Mouse (Mus musculus) cerebellum, postnatal 36 days (tissue): ENCODE measurements at regions not wholly inside any gene's neighbourhood (a gene's known extent, or its start where the extent isn't known, plus 50 kb on each side); places are given as distances from the start of the nearest gene placed in this dataset.
A peak's percentile ranks its signal among the peaks of the same experiment; 100 is the strongest.

ENCODE experiments used
- DNase-seq, 2 experiments: peaks; one replicate each; pipeline ENCODE4 v3.0.0; 2021 to 2022; ENCODE audit warnings: mixed read lengths in 2 of 2

DNA sequence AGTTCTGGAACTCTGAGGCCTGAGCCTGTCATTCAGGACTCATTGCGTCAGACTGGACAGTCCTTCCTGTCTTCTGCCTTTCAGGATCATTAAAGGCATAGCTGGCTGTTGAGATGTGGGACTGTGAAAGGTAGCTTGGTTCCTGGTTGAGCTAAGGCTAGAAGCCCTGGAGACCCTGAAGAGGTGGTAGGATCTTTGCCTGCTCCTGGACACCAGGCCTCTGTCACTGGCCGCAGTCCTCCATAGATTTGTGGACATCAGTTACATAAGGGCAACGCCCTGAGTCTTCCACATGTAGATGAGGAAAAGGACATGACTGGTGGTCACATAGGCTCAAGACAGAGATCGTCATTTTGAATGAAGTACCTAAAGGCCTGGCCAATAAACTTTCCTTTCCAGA is 127.9 kb downstream of the Opa1 start:
- DNase-seq: no peak

- DNase-seq: no peak
Measured at GRCm38 (mm10) chr16:29707656-29708055, 128.5 kb downstream of the Opa1 start.

DNA sequence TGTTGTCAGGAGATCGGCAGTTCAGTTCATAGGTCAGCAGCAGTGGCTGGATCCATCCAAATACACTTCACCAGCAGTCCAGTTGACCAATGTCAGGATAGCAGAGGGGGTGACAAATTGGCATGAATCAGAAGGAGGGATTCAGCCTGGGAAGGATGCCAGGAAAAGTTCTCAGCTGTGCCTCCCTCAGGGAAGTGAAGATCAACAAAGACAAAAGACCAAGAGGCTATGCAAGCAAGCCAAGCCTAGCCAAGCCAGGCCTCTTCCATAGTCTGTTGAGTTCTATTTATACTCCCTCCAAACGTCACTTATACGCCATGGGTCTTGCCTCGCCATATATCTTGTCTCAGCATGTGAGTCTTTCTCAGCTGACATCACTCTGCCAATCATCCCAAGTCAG is 129.9 kb downstream of the Opa1 start:
- DNase-seq: no peak

DNA sequence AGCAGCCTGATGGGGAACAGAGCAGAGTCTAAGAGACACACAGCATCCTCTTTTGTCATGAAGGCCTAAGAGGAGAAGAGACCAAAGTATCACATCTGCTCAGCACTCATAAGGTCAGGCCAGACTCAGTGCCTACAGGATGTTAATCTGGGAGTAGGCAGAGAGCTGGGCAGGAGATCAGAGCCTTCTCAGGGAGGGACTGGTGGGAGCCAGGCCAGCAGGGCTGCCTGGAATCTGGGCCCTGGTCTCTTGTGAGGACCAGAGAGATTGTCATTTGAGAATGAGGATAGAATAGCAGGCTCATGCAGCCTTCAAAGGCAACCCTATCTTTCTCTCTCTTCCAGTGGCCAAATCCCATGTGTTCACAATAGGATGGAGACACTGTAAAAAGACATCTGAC is 132.3 kb downstream of the Opa1 start:
- DNase-seq: no peak

DNA sequence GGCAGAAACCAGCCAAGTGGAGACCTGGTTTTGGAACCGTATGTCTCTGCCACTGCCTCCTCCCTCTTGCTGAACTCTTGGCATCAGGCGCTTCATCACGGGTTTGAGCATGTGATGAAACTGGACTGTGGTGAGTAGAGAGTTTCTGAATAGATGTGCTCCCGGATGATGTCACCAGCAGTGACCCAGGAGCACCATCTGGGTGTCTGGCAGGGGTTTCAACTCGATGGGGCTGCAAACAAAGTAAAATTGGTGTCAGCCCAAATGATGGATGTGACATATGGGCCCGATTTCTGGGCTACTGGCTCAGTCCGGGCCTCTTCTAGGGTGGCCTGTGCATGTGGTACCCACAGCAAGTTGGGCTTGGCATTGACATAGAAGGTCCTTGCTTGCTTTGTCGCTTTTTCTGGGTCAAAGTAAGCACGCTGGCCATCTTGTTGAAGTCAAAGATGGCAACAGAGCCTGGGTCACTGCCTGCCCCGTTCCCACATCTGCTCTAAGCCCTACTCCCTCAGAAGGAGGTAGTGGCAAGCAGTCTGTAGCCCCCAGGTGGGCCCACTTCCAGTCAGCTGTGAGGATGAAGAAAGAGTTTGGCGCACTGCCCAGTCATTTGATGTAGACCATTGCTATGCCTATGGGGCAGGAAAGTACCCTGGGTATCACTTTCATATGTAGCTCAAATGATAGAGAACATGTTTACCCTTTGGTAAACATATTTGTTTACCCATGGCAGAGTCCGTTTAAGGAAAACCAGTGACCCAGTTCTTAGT is 133.0 kb downstream of the Opa1 start:
- peak; percentile 47 to 50 for DNase-seq

- peak; percentile 74 to 76 for DNase-seq
Measured at GRCm38 (mm10) chr16:29714612-29715127, 135.5 kb downstream of the Opa1 start.

DNA sequence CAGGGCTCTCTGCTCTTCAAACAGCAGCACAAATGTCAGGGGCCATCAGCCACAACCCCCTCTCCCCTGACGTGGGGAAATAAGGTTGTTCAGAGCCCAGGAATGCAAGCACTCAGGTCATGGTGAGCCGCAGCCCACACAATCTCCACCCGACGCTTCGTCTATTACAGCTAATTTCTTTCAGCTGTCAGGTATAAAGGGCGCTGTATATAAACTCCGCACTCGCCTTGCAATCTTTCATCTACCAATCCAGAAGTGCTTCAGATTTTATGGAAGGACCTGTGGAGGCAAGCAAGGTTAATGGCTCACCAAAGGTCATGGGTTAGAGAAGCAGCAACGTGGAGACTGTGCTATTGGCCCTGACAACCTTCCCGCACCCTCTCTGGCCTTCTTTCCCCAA is 139.8 kb downstream of the Opa1 start:
- DNase-seq: no peak

DNA sequence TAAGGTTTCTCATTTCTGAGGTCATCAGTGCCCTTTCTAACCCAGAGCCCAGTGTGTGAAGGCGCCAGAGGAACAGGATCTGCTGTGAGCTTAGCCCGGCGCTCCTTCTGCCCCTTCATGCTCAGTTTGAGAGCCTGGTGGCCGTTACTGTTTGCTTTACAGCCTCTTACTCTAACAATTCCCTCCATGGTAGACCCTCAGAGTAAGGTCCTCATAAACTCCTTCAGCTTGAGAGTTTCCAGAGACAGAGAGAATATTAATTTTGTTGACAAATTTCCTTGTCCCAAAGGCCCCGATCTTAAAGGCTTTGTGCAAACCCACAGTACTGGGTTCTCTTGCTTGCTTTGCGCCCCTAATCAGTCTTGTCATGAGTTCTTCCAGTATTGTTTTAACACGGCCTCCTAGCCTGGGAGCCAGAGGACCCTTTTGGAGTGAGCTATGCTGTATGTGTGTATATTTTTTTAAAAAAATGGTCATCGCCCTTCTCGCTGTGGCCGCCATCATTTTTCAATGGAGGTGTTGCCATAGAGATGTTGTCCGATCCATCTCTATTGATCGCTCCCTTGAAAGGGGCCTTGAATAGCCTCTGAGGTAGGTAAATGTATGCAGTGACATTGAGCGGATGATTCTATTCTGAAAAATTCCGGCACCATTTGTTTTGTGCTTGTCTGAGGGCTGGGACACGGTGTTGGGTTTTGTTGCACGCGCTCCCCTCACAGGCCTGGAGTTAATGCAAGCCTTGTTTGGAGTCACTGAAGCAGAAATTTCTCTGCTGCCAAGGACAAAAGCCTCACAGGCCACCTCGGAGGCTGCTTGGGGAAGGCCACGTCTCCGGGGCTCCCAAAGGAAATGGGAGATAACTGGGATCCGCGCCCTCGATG is 140.7 kb downstream of the Opa1 start:
- no peak for DNase-seq

DNA sequence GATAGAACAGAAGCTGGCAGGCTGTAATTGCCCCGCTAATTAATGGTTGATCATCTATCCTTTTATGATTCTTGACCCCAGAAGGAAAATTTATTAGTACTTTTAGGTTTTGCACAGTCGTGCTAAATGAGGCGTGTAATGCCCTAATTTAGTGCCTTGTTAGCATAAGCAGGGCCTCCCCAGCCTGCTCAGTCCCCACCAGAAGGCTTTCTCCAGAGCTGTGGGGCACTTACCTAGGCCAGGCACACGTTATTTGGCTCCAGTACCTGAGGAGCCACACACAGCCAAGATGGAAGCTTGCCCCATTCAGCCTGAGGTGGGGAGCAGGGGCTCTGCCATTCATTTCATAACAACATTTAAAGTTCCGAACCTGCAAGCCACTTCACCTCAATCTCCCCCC is 146.0 kb downstream of the Opa1 start:
- no peak for DNase-seq

GRCm38 (mm10) chr16:29725563-29725962 is 146.4 kb downstream of the Opa1 start:
- peak; percentile 33 for DNase-seq

GRCm38 (mm10) chr16:29727397-29727796 is 148.3 kb downstream of the Opa1 start:
- DNase-seq: no peak

GRCm38 (mm10) chr16:29728769-29729481 is 149.8 kb downstream of the Opa1 start:
- DNase-seq: peak; percentile 87 to 93

GRCm38 (mm10) chr16:29730010-29730409 is 150.9 kb downstream of the Opa1 start:
- no peak for DNase-seq

DNA sequence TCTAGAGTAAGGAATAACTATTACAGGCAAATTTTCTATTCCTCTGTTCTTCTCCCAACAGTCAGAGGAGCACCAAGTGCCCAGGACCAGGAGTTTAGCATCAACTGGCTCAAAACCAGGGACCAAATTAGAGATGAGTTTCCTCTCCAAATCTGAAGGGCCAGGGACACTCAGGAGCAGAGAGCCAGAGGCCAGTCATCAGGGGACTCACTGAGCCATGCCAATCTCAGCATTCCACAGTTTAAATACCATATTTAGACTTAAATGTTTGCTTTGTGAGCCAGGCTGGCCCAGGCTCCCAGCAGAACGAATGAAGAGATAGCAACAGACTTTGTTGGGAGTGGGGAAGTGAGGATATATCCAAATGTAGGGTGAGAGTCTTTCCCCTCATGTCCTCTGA is 153.8 kb downstream of the Opa1 start:
- DNase-seq: no peak

DNA sequence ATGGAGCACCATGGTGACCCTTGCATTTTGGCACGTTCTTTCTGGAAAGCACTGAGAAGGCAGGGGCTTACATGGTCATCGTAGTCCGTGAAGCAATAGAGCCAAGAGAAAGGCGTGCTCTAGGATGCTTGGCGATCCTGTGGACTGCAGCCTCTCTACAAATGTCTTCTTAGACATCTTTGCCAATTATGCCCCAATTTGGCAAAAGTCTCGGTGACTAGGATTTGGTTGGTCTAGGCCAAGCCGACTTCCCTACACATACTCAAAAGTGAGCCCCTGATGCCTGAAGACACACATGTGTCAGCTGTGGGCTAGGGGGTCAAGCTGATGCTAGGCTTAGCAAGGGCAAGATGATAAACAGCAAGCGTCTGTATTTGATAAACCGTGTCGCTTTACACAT is 154.7 kb downstream of the Opa1 start:
- DNase-seq: no peak

- peak; percentile 39 to 53 for DNase-seq
Measured at GRCm38 (mm10) chr16:29734324-29734723, 155.2 kb downstream of the Opa1 start.

DNA sequence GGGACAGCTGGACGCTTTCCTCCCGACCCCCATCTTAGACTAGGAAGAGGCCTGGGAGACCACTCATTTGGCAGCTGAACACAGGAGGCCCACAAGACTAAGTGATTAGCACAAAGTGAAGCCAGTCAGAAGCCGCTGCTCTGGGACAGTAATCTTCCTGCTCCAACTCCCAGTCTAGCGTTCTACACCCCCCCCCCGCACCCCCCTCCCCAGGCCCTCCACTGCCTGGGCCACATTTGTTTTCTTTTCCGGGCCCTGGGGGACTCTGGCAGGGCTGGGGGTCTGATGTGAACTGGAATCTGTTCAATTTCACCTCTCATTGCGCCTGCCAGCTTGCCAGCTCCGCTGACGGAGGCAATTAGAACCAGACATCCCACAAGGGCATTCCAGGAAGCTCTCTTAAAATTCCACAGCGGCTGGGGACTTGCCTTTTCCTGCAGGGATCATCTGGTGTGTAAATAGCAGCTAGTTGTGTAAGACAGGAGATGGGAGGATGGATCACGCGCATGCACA is 155.7 kb downstream of the Opa1 start:
- DNase-seq: no peak

DNA sequence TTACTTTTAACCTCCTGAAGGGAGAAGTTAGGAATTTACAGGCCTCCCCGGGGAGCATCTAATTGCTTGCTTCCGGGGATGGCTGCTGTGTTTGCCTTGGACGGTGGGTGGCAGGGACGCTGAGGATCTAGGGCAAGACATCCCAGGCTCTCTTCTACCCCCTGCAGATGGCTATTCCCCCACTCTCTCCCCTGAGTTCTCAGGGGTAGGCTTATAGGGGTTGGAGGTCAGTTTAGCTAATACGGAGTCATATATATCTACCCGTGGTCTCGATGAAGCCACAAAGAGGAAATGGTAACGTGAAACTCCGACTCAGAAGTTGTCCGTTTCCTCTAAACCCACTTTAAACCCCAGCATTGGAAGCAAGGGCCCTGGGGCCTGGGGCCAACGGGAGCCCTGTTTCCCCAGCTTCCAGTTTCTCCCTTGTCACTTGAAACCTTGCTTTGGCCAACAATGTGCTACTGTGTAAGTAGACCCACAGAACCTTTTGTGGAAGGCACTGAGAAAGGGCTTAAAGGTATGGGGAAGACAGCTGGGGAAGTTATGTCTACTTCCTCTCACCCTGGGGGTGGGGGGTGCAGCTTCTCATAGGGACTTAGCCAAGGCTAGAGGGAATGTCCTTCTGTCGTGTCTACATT is 156.4 kb downstream of the Opa1 start:
- DNase-seq: no peak

DNA sequence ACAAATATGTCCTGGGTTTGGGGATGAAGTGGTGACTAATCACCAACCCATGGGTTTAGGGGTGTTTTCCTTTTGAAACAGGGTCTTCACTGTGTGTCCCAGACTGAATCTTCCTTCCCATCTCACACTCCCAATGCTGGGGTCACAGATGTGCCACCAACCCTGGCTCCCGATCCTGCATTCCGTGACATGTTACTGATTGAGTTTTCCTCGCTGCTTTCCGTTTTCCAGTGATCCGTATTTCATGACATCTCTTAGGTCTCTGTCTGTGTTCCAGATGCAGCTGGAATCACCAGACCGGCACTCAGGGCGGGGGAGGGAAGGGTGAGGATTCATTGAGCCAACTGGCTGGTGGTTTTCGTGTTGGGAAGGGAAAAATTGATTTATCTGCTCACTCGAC is 157.1 kb downstream of the Opa1 start:
- no peak for DNase-seq

- DNase-seq: no peak
Measured at GRCm38 (mm10) chr16:29738075-29738474, 158.9 kb downstream of the Opa1 start.

- no peak for DNase-seq
Measured at GRCm38 (mm10) chr16:29742497-29743230, 163.5 kb downstream of the Opa1 start.

GRCm38 (mm10) chr16:29745486-29745885 is 166.4 kb downstream of the Opa1 start:
- DNase-seq: no peak
